Mouse (Mus musculus): ENCODE results near the gene Adamts6. TPM values are rescaled to one million over a fixed set of nuclear protein-coding genes. Genes with fewer than 3 reads are reported as not detected.

Gene Adamts6
- polyA plus RNA-seq, 1 experiment from 2014 or later, result 1.2 TPM

- Histone ChIP-seq H3K27ac (peak overlapping the region; percentile 36; the same call in 1 of the 2 replicates), H3K4me1 (replicated peaks; ENCODE audit: insufficient read depth, low read length) (peaks cover 7% of the 10 kb centered on the region; the same call in 1 of the 2 replicates), H3K4me2 (ENCODE audit: low read length) (no peak overlapping the region), H3K36me3 (ENCODE audit: insufficient read depth, low read length) (no peaks in the 10 kb centered on the region), H3K27me3 (ENCODE audit: insufficient read depth, low read length) (no peaks in the 10 kb centered on the region), H3K4me3 (replicated peaks; ENCODE audit: low read depth, low read length) (no peak overlapping the region), H3K9ac (ENCODE audit: low read depth, low read length) (no peak overlapping the region), H3K9me3 (replicated peaks; ENCODE audit: low read length) (no peaks in the 10 kb centered on the region)
- ATAC-seq (replicated peaks; ENCODE audit: low FRiP score, low read depth), result no peak
- DNase-seq (ENCODE audit: low spot score), result peak; percentile 11
- no peak for TF ChIP-seq CTCF (IDR thresholded peaks at IDR 0.05; ENCODE audit: low read depth)
- 69% methylated on average over 10 of the region's 10 CpGs for WGBS
These were observed 254.6 kb downstream of the Adamts6 start for GRCm38 (mm10) chr13:104542123-104542758.

- ATAC-seq (replicated peaks; ENCODE audit: low FRiP score, low read depth) (no peak), DNase-seq (ENCODE audit: low spot score) (peak; percentile 12)
- no peak overlapping the region for H3K9ac ChIP-seq (ENCODE audit: low read depth, low read length)
- no peaks in the 10 kb centered on the region for H3K9me3 ChIP-seq (replicated peaks; ENCODE audit: low read length)
- no peak for TF ChIP-seq CTCF (IDR thresholded peaks at IDR 0.05; ENCODE audit: low read depth)
- H3K4me3 ChIP-seq (replicated peaks; ENCODE audit: low read depth, low read length), result no peak overlapping the region
- H3K27me3 ChIP-seq (ENCODE audit: insufficient read depth, low read length), result no peaks in the 10 kb centered on the region
- peaks cover 7% of the 10 kb centered on the region; the same call in 1 of the 2 replicates for H3K4me1 ChIP-seq (replicated peaks; ENCODE audit: insufficient read depth, low read length)
- no peaks in the 10 kb centered on the region for H3K36me3 ChIP-seq (ENCODE audit: insufficient read depth, low read length)
- no peak overlapping the region for H3K4me2 ChIP-seq (ENCODE audit: low read length)
- WGBS, result 67% methylated on average over 4 of the region's 4 CpGs
- peak overlapping the region; percentile 36 for H3K27ac ChIP-seq
These were observed 255.1 kb downstream of the Adamts6 start for GRCm38 (mm10) chr13:104542759-104543141.

Other genes with a start within 250 kb of the Adamts6 start
- 13.5 and 15.2 TPM in 2 replicates for gene Nln, start 178.2 kb upstream of the Adamts6 start, polyA plus RNA-seq (2015; fragmentation: Nextera tagmentation; extraction: Ambion mirVana)
- gene Sgtb, start 178.1 kb upstream of the Adamts6 start, polyA plus RNA-seq (2015; fragmentation: Nextera tagmentation; extraction: Ambion mirVana), result 5.6 and 5.9 TPM in 2 replicates
- gene Trappc13, start 109.4 kb upstream of the Adamts6 start, polyA plus RNA-seq (2015; fragmentation: Nextera tagmentation; extraction: Ambion mirVana), result 43.5 and 48.1 TPM in 2 replicates
- gene Trim23, start 109.0 kb upstream of the Adamts6 start, polyA plus RNA-seq (2015; fragmentation: Nextera tagmentation; extraction: Ambion mirVana), result 16.6 and 18.1 TPM in 2 replicates
- gene Cenpk, start 59.2 kb upstream of the Adamts6 start, polyA plus RNA-seq (2015; fragmentation: Nextera tagmentation; extraction: Ambion mirVana), result 45.8 and 49.2 TPM in 2 replicates
- gene Ppwd1, start 59.0 kb upstream of the Adamts6 start, polyA plus RNA-seq (2015; fragmentation: Nextera tagmentation; extraction: Ambion mirVana), result 11.9 and 13.6 TPM in 2 replicates